18 mouse cellular contexts compared by ENCODE assay signal in the genomic region with DNA sequence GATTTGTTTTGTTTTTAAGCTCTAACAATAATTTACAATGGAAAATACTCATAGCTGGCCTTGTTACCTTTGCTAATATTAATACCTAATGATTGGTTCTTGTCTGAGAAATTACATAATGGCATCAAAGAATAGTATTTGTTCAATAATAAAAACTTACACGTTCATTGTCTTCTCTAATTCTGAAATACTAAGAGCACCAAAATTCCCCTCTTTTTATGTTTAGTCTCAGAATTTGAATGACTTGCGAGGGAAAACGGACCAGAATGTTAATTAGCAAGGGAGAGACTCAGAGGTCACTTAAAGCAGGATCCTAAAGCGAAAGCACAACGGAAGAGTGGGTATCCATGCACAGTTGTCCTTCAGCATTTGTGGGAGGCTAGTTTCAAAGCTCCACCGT.
"Had no signal": no experiment of that assay in that cellular context is flagged by ENCODE, and none has a peak within 500 bp of the region (broad histone marks: within the 10 kb centered on the region; RNA-seq: fewer than 3 reads in every experiment).

No protein-coding gene starts in this region.

- H3K9me3 ChIP-seq: midbrain, embryonic 10.5 days; neural tube, embryonic 13.5 days; neural tube, embryonic 15.5 days had no signal

- H3K9ac ChIP-seq: lung, embryonic 14.5 days; neural tube, embryonic 13.5 days; neural tube, embryonic 15.5 days had no signal

- ATAC-seq: midbrain, embryonic 16.5 days had no signal

- H3K36me3 ChIP-seq: midbrain, embryonic 10.5 days had no signal

- H3K27me3 ChIP-seq: neural tube, embryonic 13.5 days; neural tube, embryonic 15.5 days had no signal

- H3K4me3 ChIP-seq: midbrain, embryonic 10.5 days; myocyte; neural tube, embryonic 13.5 days; neural tube, embryonic 15.5 days had no signal

- H3K27ac ChIP-seq: midbrain, embryonic 10.5 days; neural tube, embryonic 13.5 days; neural tube, embryonic 15.5 days had no signal

- H3K4me1 ChIP-seq: midbrain, embryonic 10.5 days; neural tube, embryonic 15.5 days had no signal

- DNase-seq: lung, adult 18-20 months; lung, embryonic 14.5 days; lung, postnatal 10 days; lung, postnatal 4 days; midbrain, embryonic 14.5 days; retina, postnatal 1 day; right cerebral cortex, adult 18-20 months; right cerebral cortex, postnatal 25 days; right cerebral cortex, postnatal 4 days; spleen, adult 18-20 months; thymus, adult 18-20 months; thymus, postnatal 14 days; thymus, postnatal 36 days had no signal

- H3K4me2 ChIP-seq: lung, embryonic 14.5 days; neural tube, embryonic 13.5 days; neural tube, embryonic 15.5 days had no signal
